Mouse (Mus musculus) myocyte (in vitro differentiated cells): Measurements from ENCODE around the gene Phex.

Experiments
- E2F4 ChIP-seq: IDR thresholded peaks from one replicate; pipeline ENCODE4 v1.6.1; 2011; ENCODE audit warnings: mild to moderate bottlenecking, control low read depth, moderate library complexity; ENCODE audit not compliant: insufficient read depth
- MAX ChIP-seq: IDR thresholded peaks from one replicate; pipeline ENCODE4 v1.6.1; 2011; ENCODE audit warnings: low read depth, mild to moderate bottlenecking, control low read depth
- MYOD1 ChIP-seq, 3 experiments: IDR thresholded peaks; one replicate each; pipeline ENCODE4 v1.6.1; 2011; ENCODE audit warnings: control low read depth in 2 of 3, low read depth in 2 of 3, mild to moderate bottlenecking in 2 of 3, moderate library complexity in 1 of 3; ENCODE audit not compliant: insufficient read length in 2 of 3, control insufficient read depth in 1 of 3
- MYOG ChIP-seq, 3 experiments: IDR thresholded peaks; one replicate each; pipeline ENCODE4 v1.6.1; 2011; ENCODE audit warnings: control low read depth in 2 of 3, low read depth in 2 of 3, mild to moderate bottlenecking in 2 of 3; ENCODE audit not compliant: insufficient read length in 2 of 3, control insufficient read depth in 1 of 3, insufficient read depth in 1 of 3
- POLR2A ChIP-seq: IDR thresholded peaks from one replicate; pipeline ENCODE4 v1.6.1; 2011; ENCODE audit warnings: low read depth, mild to moderate bottlenecking, control low read depth, moderate library complexity; ENCODE audit not compliant: insufficient read length
- POLR2AphosphoS2 ChIP-seq: IDR thresholded peaks from one replicate; pipeline ENCODE4 v1.6.1; 2011; ENCODE audit warnings: low read depth, control low read depth; ENCODE audit not compliant: insufficient read length
- TCF12 ChIP-seq: IDR thresholded peaks from one replicate; pipeline ENCODE4 v1.6.1; 2011; ENCODE audit warnings: mild to moderate bottlenecking, control low read depth; ENCODE audit not compliant: poor library complexity, insufficient read depth, severe bottlenecking
- USF1 ChIP-seq: IDR thresholded peaks from one replicate; pipeline ENCODE4 v1.6.1; 2011; ENCODE audit warnings: low read depth, mild to moderate bottlenecking, control low read depth, moderate library complexity

DNA sequence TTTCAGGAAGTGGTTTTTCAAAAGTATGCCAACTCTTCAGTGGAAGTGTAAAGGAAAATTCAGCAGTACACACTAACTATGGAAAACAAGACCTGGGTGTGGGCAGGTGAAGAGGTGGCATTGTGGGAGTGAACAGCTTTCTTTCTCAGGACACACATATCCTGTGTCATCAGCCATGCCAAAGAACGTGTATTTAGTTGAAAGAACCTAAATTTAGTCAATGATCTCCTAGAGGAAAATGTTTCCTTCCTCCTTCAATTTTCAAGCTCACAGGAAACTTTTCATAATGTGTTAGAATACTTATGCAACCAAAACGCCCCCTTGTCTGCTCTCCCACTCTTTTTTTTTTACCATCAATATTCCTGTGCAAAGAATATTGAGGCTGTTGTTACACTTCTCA is 23.9 kb downstream of the Phex start:
- TF ChIP-seq USF1 (no peak), POLR2AphosphoS2 (no peak), MYOG (IDR thresholded peaks at IDR 0.05; ENCODE audit: control insufficient read depth in 1 of 3, insufficient read depth in 1 of 3, insufficient read length in 2 of 3, low read depth in 2 of 3) (no peak), POLR2A (no peak), MYOD1 (IDR thresholded peaks at IDR 0.05; ENCODE audit: control insufficient read depth in 1 of 3, insufficient read length in 2 of 3, low read depth in 2 of 3) (no peak), E2F4 (no peak), TCF12 (no peak), MAX (no peak)
